Mouse (Mus musculus): ENCODE results near the gene Col19a1.
"Not testable (repeated sequence)": the region's sequence is repeated elsewhere in the genome, so short reads cannot be mapped to it uniquely, and the experiment has no call there.

Col19a1 gene

GRCm38 (mm10) chr1:24587141-24587541 is at the start of gene Col19a1:
Gene Col19a1 (minus strand): TSS chr1:24587472.
- DNase-seq (ENCODE audit: low spot score in 2 of 2): no peak

GRCm38 (mm10) chr1:24633553-24634132 is 46.4 kb upstream of the Col19a1 start:
- no peak for DNase-seq (ENCODE audit: low spot score in 2 of 2)

- not testable (repeated sequence) for DNase-seq (ENCODE audit: low spot score in 2 of 2)
These were observed 25.3 kb upstream of the Col19a1 start for GRCm38 (mm10) chr1:24612556-24612955.

DNA sequence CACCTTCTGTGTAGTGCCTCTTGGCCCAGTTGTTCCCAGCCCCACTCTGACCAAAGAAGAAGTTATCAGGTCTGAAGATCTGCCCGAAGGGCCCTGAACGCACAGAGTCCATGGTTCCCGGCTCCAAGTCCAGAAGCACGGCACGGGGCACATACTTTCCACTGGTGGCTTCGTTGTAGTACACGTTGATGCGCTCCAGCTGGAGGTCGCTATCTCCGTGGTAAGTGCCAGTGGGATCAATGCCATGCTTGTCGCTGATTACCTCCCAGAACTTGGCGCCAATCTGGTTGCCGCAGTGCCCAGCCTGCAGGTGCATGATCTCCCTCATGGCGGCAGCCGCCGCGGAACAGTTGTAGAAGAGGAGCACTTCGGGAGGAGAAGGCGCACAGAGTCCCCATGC is 7.8 kb upstream of the Col19a1 start:
- DNase-seq (ENCODE audit: low spot score in 2 of 2): no peak

GRCm38 (mm10) chr1:24586370-24587140 is 717 bp downstream of the Col19a1 start:
- DNase-seq (ENCODE audit: low spot score in 2 of 2): no peak

GRCm38 (mm10) chr1:24572602-24573001 is 14.7 kb downstream of the Col19a1 start:
- peak; percentile 3 to 7 for DNase-seq (ENCODE audit: low spot score in 2 of 2)

DNA sequence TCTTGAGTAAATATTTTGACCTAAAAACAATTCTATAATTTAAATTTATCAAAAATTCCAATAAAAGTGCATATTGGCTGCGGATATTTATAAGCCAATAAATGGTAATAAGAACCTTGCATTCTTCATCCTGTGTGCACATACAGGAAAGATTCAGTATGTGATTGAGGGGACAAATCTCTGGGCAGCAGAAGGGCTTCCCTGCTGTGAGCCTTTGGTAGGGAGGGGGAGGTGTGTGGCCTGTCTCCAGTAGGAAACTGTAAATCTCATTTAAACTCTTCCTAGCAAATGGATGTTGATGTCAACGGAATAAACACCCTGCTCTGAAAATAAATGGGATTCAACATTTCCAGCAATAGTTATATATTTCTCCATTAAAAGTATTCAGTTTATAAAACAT is 23.2 kb downstream of the Col19a1 start:
- DNase-seq (ENCODE audit: low spot score in 2 of 2): no peak

DNA sequence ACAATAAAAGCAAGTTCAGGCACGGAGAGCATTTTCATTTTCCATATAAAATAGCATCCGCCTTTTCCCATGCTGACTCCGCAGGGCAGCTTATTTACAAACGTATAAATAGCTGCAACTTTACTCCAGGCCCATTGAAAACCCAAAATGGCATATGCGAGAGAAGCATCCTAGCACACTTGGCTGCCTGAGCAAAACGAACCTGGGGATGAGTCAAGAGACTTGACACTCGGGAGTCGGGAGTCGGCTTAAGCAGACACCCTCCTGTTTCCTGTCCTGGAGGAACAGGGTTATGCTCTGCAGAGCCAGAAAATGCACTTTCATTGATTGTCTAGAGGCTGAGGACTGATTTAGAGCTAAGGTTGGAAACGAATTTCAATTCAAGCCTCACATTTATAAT is 29.3 kb downstream of the Col19a1 start:
- no peak for DNase-seq (ENCODE audit: low spot score in 2 of 2)

GRCm38 (mm10) chr1:24553462-24553861 is 33.8 kb downstream of the Col19a1 start:
- no peak for DNase-seq (ENCODE audit: low spot score in 2 of 2)

GRCm38 (mm10) chr1:24550560-24551280 is 36.6 kb downstream of the Col19a1 start:
- no peak for DNase-seq (ENCODE audit: low spot score in 2 of 2)

GRCm38 (mm10) chr1:24550031-24550430 is 37.2 kb downstream of the Col19a1 start:
- DNase-seq (ENCODE audit: low spot score in 2 of 2): no peak

- DNase-seq (ENCODE audit: low spot score in 2 of 2): no peak
These were observed 38.2 kb downstream of the Col19a1 start for GRCm38 (mm10) chr1:24549050-24549449.

DNA sequence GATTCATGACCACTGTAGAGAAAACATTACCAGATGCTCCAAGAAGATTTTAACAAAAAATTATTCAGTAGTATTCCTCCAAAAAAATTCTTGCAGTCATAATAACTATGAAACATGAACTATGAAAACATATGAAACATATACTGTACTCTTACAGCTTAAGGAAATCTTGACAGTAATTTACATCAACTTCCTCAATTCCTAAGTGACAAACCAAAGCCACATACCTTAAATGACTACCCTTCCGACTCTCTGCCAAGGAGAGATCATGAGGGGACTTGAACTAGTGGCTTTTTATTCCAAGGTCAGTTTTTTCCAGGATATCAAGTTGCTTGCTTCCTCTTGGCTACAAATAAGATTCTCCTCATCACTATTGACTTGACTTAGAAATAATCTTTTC is 39.7 kb downstream of the Col19a1 start:
- no peak for DNase-seq (ENCODE audit: low spot score in 2 of 2)

GRCm38 (mm10) chr1:24539852-24540251 is 47.4 kb downstream of the Col19a1 start:
- DNase-seq (ENCODE audit: low spot score in 2 of 2): no peak

DNA sequence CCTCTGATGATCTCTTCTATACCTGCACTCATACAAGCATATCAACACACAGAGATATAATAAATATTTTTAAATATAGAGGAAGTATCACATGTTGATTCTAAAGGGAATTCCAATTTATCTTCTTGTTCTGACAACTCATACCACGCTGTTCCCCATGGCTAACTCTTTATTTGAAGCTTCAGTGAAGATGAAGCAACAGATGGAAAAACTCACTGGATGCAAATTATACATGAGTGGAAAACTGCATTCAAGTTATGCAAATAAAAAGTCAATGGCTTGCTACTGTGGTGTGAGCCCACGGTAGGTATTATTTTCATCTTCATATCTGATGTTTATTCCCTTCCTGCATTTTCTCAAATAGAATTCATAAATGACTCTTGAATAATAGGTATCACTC is 60.1 kb downstream of the Col19a1 start:
- DNase-seq (ENCODE audit: low spot score in 2 of 2): no peak

DNA sequence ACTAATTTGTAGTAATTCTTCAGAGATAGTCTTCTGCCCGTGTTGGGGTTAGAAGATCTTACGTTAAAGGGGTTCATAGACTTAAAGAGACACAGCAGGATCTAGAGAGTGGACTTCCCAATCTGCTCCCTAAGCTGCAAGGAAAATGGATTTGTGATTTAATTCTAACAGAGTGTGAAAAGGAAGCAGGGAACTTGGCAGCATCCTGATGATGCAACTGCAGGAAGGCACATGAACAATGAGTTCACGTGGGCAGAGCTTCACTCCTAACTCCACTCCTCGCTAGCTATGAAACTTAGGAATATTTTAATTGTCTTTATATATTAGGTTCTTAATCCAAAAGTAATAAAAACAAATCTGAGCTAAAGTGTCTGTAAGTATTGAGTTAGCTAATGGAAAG is 69.8 kb downstream of the Col19a1 start:
- DNase-seq (ENCODE audit: low spot score in 2 of 2): no peak

- DNase-seq (ENCODE audit: low spot score in 2 of 2): no peak
These were observed 71.9 kb downstream of the Col19a1 start for GRCm38 (mm10) chr1:24515341-24515740.

GRCm38 (mm10) chr1:24511536-24511935 is 75.7 kb downstream of the Col19a1 start:
- DNase-seq (ENCODE audit: low spot score in 2 of 2): no peak

DNA sequence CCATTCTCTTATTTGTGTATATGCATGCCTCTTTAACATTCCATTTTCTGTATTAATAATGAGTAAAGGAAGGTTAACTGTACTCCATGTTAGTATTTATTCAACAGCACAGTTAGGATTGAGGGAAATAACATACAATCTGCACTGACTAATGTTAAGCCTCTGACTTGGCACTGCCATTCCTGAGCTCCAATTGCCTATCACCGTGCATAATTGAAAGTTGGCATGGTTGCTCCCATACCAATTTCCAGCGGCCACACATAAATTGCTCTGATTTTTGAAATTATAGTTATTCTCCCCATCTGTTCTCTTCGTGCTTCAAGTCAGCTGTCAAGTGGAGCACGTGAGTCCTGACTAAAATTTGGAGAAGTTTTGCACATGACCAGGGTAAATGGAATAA is 91.9 kb downstream of the Col19a1 start:
- no peak for DNase-seq (ENCODE audit: low spot score in 2 of 2)

DNA sequence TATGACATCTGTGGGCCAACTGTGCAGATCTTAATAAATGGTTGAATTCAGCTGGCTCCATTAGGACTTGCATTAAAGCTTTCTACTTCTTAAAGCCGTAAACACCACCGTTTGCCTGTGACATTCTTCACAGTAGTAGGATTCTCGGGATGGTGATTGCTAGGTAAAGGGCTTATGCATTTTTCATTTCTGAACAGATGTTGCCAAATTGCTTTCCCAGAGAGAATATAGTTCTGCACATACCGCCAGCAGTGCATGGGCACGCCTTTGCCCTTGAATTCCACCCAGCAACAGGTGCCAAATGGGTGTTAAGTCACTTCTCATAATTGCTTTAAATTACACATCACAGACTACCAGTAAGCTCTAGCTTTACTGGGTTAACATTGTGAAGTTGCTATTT is 103.1 kb downstream of the Col19a1 start:
- DNase-seq (ENCODE audit: low spot score in 2 of 2): no peak

DNA sequence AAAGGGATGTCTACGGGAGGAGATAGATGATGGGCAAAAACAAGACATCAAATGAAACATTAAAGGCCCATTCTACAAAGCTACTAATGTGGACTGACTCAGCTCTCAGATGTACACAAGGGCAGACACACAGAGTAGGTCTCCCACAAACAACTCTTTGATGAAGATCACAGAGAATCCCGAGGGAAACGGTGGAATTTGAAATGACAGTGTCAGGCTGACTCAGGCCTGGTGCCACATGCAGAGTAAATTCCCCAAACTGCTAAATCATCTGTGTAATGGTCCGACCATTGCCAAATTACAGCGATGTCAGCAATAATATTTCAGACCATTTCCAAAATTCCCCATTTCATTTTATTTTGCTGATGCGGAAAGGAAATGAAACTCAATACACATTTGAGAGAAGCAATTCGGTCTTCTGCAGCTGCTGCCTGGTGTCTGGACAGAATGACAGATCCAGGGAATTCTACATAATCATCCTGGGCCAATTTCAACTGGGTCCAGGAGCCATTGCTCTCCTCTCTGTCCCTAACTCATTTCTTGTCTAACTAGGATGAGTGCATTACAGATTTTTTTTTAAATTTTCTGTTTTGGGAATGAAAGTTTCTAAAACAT is 116.1 kb downstream of the Col19a1 start:
- DNase-seq (ENCODE audit: low spot score in 2 of 2): no peak

- no peak for DNase-seq (ENCODE audit: low spot score in 2 of 2)
These were observed 116.6 kb downstream of the Col19a1 start for GRCm38 (mm10) chr1:24470633-24471032.

Measured in urinary bladder, adult 18-20 months (tissue).